Mouse (Mus musculus) subcutaneous adipose tissue, adult 2 months (tissue): ENCODE results near the gene Fpr-rs6. TPM values are rescaled to one million over a fixed set of nuclear protein-coding genes. Genes with fewer than 3 reads are reported as not detected.

Experiments
- polyA plus RNA-seq: library from polyadenylated mRNA; depleted of rRNA; stranded (reverse); fragments of >200 nt; gene quantifications from 2 replicates; pipeline ENCODE4 v1.2.3, GENCODE M21; 2012; ENCODE audit warnings: low replicate concordance; rRNA removed

The Fpr-rs6 gene
- polyA plus RNA-seq = not detected in 2 replicates

GRCm38 (mm10) chr17:20182997-20183396 is at the start of gene Fpr-rs6:
Gene Fpr-rs6, minus strand, starts transcription at chr17:20183097.

Other genes starting within 250 kb of the Fpr-rs6 start
- not detected in 2 replicates for gene Vmn2r104, start 134.8 kb downstream of the Fpr-rs6 start, polyA plus RNA-seq
- not detected in 2 replicates for gene Fpr-rs7, start 68.9 kb downstream of the Fpr-rs6 start, polyA plus RNA-seq
- not detected in 2 replicates for gene Vmn2r105, start 52.0 kb upstream of the Fpr-rs6 start, polyA plus RNA-seq
- not detected in 2 replicates for gene Vmn2r106, start 102.5 kb upstream of the Fpr-rs6 start, polyA plus RNA-seq
- not detected in 2 replicates for gene Vmn2r107, start 162.1 kb upstream of the Fpr-rs6 start, polyA plus RNA-seq
- not detected in 2 replicates for gene Vmn1r224, start 231.0 kb upstream of the Fpr-rs6 start, polyA plus RNA-seq